Mouse (Mus musculus): ENCODE measurements around the gene Ccdc144b. TPM values are rescaled to one million over a fixed set of nuclear protein-coding genes. Genes with fewer than 3 reads are reported as not detected.

Gene Ccdc144b
- polyA plus RNA-seq, 1 experiment from 2014 or later: not detected

GRCm38 (mm10) chr3:36008411-36009154, 44.8 kb downstream of the Ccdc144b start:
- H3K4me2 ChIP-seq (ENCODE audit: low read length): no peak overlapping the region
- DNase-seq (ENCODE audit: low spot score) (no peak), ATAC-seq (replicated peaks; ENCODE audit: low FRiP score, low TSS enrichment, low read depth) (no peak)
- H3K9ac ChIP-seq (ENCODE audit: low read length): no peak overlapping the region
- H3K27me3 ChIP-seq (replicated peaks; ENCODE audit: control insufficient read depth, insufficient read depth, low read length): no peaks in the 10 kb centered on the region
- 61% methylated on average over 4 of the region's 4 CpGs for WGBS
- no peaks in the 10 kb centered on the region for H3K9me3 ChIP-seq (ENCODE audit: control insufficient read depth, low read length)
- no peak overlapping the region for H3K4me3 ChIP-seq (ENCODE audit: low read depth, low read length)
- no peaks in the 10 kb centered on the region for H3K4me1 ChIP-seq (replicated peaks; ENCODE audit: control insufficient read depth, insufficient read depth, low read length)
- no peak overlapping the region for H3K27ac ChIP-seq (ENCODE audit: low read depth)
- no peaks in the 10 kb centered on the region for H3K36me3 ChIP-seq (ENCODE audit: control insufficient read depth, insufficient read depth, low read length)

- no peak overlapping the region for H3K27ac ChIP-seq (ENCODE audit: low read depth)
- H3K27me3 ChIP-seq (replicated peaks; ENCODE audit: control insufficient read depth, insufficient read depth, low read length): no peaks in the 10 kb centered on the region
- DNase-seq (ENCODE audit: low spot score) (no peak), ATAC-seq (replicated peaks; ENCODE audit: low FRiP score, low TSS enrichment, low read depth) (no peak)
- H3K4me3 ChIP-seq (ENCODE audit: low read depth, low read length): no peak overlapping the region
- no peaks in the 10 kb centered on the region for H3K9me3 ChIP-seq (ENCODE audit: control insufficient read depth, low read length)
- H3K4me2 ChIP-seq (ENCODE audit: low read length): no peak overlapping the region
- H3K36me3 ChIP-seq (ENCODE audit: control insufficient read depth, insufficient read depth, low read length): no peaks in the 10 kb centered on the region
- H3K4me1 ChIP-seq (replicated peaks; ENCODE audit: control insufficient read depth, insufficient read depth, low read length): no peaks in the 10 kb centered on the region
- WGBS: 65% methylated on average over 4 of the region's 4 CpGs
- H3K9ac ChIP-seq (ENCODE audit: low read length): no peak overlapping the region
These were observed 49.1 kb downstream of the Ccdc144b start for GRCm38 (mm10) chr3:36004028-36004895.

- Histone ChIP-seq H3K4me3 (ENCODE audit: low read depth, low read length) (peak within 1 kb of the TSS; percentile 80), H3K27me3 (replicated peaks; ENCODE audit: control insufficient read depth, insufficient read depth, low read length) (no peaks in the 10 kb centered on the region), H3K27ac (ENCODE audit: low read depth) (peak within 1 kb of the TSS; percentile 86), H3K36me3 (ENCODE audit: control insufficient read depth, insufficient read depth, low read length) (0 out of 2 replicates have a peak, but pooled peaks cover 1% of the 10 kb centered on the region), H3K9me3 (ENCODE audit: control insufficient read depth, low read length) (no peaks in the 10 kb centered on the region), H3K4me2 (ENCODE audit: low read length) (peak within 1 kb of the TSS; percentile 82), H3K4me1 (replicated peaks; ENCODE audit: control insufficient read depth, insufficient read depth, low read length) (no peaks in the 10 kb centered on the region), H3K9ac (ENCODE audit: low read length) (peak within 1 kb of the TSS; percentile 73)
- DNase-seq (ENCODE audit: low spot score): peak; percentile 96
- WGBS: 4% methylated on average over 39 of the region's 39 CpGs
- ATAC-seq (replicated peaks; ENCODE audit: low FRiP score, low TSS enrichment, low read depth): peak; percentile 100
These were observed 52.8 kb downstream of the Ccdc144b start, which contains the start of gene Mccc1 for GRCm38 (mm10) chr3:36000275-36001239. Gene Mccc1 (minus strand): TSS chr3:36000678.

GRCm38 (mm10) chr3:35994552-35995531, 58.5 kb downstream of the Ccdc144b start:
- no peaks in the 10 kb centered on the region for H3K27me3 ChIP-seq (replicated peaks; ENCODE audit: control insufficient read depth, insufficient read depth, low read length)
- H3K9me3 ChIP-seq (ENCODE audit: control insufficient read depth, low read length): no peaks in the 10 kb centered on the region
- H3K4me3 ChIP-seq (ENCODE audit: low read depth, low read length): no peak overlapping the region
- ATAC-seq (replicated peaks; ENCODE audit: low FRiP score, low TSS enrichment, low read depth) (no peak), DNase-seq (ENCODE audit: low spot score) (no peak)
- H3K4me1 ChIP-seq (replicated peaks; ENCODE audit: control insufficient read depth, insufficient read depth, low read length): no peaks in the 10 kb centered on the region
- H3K4me2 ChIP-seq (ENCODE audit: low read length): no peak overlapping the region
- no peak overlapping the region for H3K27ac ChIP-seq (ENCODE audit: low read depth)
- peaks cover 23% of the 10 kb centered on the region for H3K36me3 ChIP-seq (ENCODE audit: control insufficient read depth, insufficient read depth, low read length)
- WGBS: 68% methylated on average over 11 of the region's 11 CpGs
- no peak overlapping the region for H3K9ac ChIP-seq (ENCODE audit: low read length)

- ATAC-seq (replicated peaks; ENCODE audit: low FRiP score, low TSS enrichment, low read depth) (no peak), DNase-seq (ENCODE audit: low spot score) (no peak)
- Histone ChIP-seq H3K36me3 (ENCODE audit: control insufficient read depth, insufficient read depth, low read length) (peaks cover 52% of the 10 kb centered on the region), H3K4me2 (ENCODE audit: low read length) (no peak overlapping the region), H3K9ac (ENCODE audit: low read length) (no peak overlapping the region), H3K27me3 (replicated peaks; ENCODE audit: control insufficient read depth, insufficient read depth, low read length) (no peaks in the 10 kb centered on the region), H3K27ac (ENCODE audit: low read depth) (no peak overlapping the region), H3K4me1 (replicated peaks; ENCODE audit: control insufficient read depth, insufficient read depth, low read length) (no peaks in the 10 kb centered on the region), H3K4me3 (ENCODE audit: low read depth, low read length) (no peak overlapping the region), H3K9me3 (ENCODE audit: control insufficient read depth, low read length) (no peaks in the 10 kb centered on the region)
- 92% methylated on average over 7 of the region's 7 CpGs for WGBS
These were observed 62.6 kb downstream of the Ccdc144b start for GRCm38 (mm10) chr3:35990715-35991114.

- Histone ChIP-seq H3K36me3 (ENCODE audit: control insufficient read depth, insufficient read depth, low read length) (peaks cover 55% of the 10 kb centered on the region), H3K9ac (ENCODE audit: low read length) (no peak overlapping the region), H3K4me1 (replicated peaks; ENCODE audit: control insufficient read depth, insufficient read depth, low read length) (no peaks in the 10 kb centered on the region), H3K27me3 (replicated peaks; ENCODE audit: control insufficient read depth, insufficient read depth, low read length) (no peaks in the 10 kb centered on the region), H3K4me2 (ENCODE audit: low read length) (no peak overlapping the region), H3K27ac (ENCODE audit: low read depth) (no peak overlapping the region), H3K4me3 (ENCODE audit: low read depth, low read length) (no peak overlapping the region), H3K9me3 (ENCODE audit: control insufficient read depth, low read length) (no peaks in the 10 kb centered on the region)
- 94% methylated on average over 6 of the region's 6 CpGs for WGBS
- ATAC-seq (replicated peaks; ENCODE audit: low FRiP score, low TSS enrichment, low read depth) (no peak), DNase-seq (ENCODE audit: low spot score) (no peak)
These were observed 65.3 kb downstream of the Ccdc144b start for GRCm38 (mm10) chr3:35988031-35988430.

GRCm38 (mm10) chr3:35986266-35986665, 67.1 kb downstream of the Ccdc144b start:
- Histone ChIP-seq H3K4me1 (replicated peaks; ENCODE audit: control insufficient read depth, insufficient read depth, low read length) (no peaks in the 10 kb centered on the region), H3K4me3 (ENCODE audit: low read depth, low read length) (no peak overlapping the region), H3K9me3 (ENCODE audit: control insufficient read depth, low read length) (no peaks in the 10 kb centered on the region), H3K27ac (ENCODE audit: low read depth) (no peak overlapping the region), H3K27me3 (replicated peaks; ENCODE audit: control insufficient read depth, insufficient read depth, low read length) (no peaks in the 10 kb centered on the region), H3K9ac (ENCODE audit: low read length) (no peak overlapping the region), H3K36me3 (ENCODE audit: control insufficient read depth, insufficient read depth, low read length) (peaks cover 60% of the 10 kb centered on the region), H3K4me2 (ENCODE audit: low read length) (no peak overlapping the region)
- no peak for ATAC-seq (replicated peaks; ENCODE audit: low FRiP score, low TSS enrichment, low read depth)
- 89% methylated on average over 6 of the region's 6 CpGs for WGBS
- no peak for DNase-seq (ENCODE audit: low spot score)

All from intestine, embryonic 14.5 days (tissue).